Mouse (Mus musculus) neutrophil, adult 59 days (primary cell): ENCODE data around the gene Trex1. TPM values are rescaled to one million over a fixed set of nuclear protein-coding genes. Genes with fewer than 3 reads are reported as not detected.

Experiments used
- total RNA-seq, 2 experiments: library from RNA; stranded (reverse); gene quantifications; 1 replicate in 1 of 2; 2 replicates in 1 of 2; pipeline ENCODE4 v1.2.4; 2023

Gene Trex1
- total RNA-seq, result 10 to 100 TPM; 46.5 to 47.0 TPM

GRCm38 (mm10) chr9:109059136-109059903 lies at the start of gene Trex1:
Trex1 (minus strand) TSS chr9:109059734.

GRCm38 (mm10) chr9:109095137-109095982 lies 35.8 kb upstream of the Trex1 start, which contains the start of gene Plxnb1:
Plxnb1 (plus strand) TSS chr9:109095389.

GRCm38 (mm10) chr9:109082124-109082800 lies 22.7 kb upstream of the Trex1 start, which contains the start of the genes Ccdc51 and Tma7:
Ccdc51 (plus strand) TSS chr9:109082493.
Tma7 (minus strand) TSS chr9:109082587.

GRCm38 (mm10) chr9:109073661-109074573 lies 14.4 kb upstream of the Trex1 start, which contains the start of gene Atrip:
Atrip (minus strand) TSS chr9:109074124.

GRCm38 (mm10) chr9:109038086-109038895 lies 21.2 kb downstream of the Trex1 start, which contains the start of gene Shisa5:
Shisa5 (plus strand) TSS chr9:109038565.

Other genes with a start within 250 kb of the Trex1 start
- gene Celsr3, start 233.4 kb downstream of the Trex1 start, total RNA-seq, result 10 to 100 TPM; 62.0 to 66.3 TPM
- gene Slc26a6, start 206.5 kb downstream of the Trex1 start, total RNA-seq, result 10 to 100 TPM in 1 of 2 experiments, 1 to 10 TPM in 1; 7.8 to 10.0 TPM
- not detected for gene Tmem89, start 145.1 kb downstream of the Trex1 start, total RNA-seq
- gene Uqcrc1, start 123.1 kb downstream of the Trex1 start, total RNA-seq, result 100 to 1,000 TPM; 138 to 154 TPM
- 1 to 10 TPM; 1.4 to 2.2 TPM for gene Col7a1, start 106.1 kb downstream of the Trex1 start, total RNA-seq
- under 1 TPM in 1 of 2 experiments, not detected in 1; 0.33 TPM for gene Ucn2, start 73.7 kb downstream of the Trex1 start, total RNA-seq
- 100 to 1,000 TPM; 145 to 160 TPM for gene Pfkfb4, start 68.0 kb downstream of the Trex1 start, total RNA-seq
- gene Shisa5, start 21.2 kb downstream of the Trex1 start, total RNA-seq, result 100 to 1,000 TPM; 198 to 256 TPM
- gene Atrip, start 14.4 kb upstream of the Trex1 start, total RNA-seq, result 10 to 100 TPM; 12.7 to 16.1 TPM
- gene Ccdc51, start 22.8 kb upstream of the Trex1 start, total RNA-seq, result 1 to 10 TPM; 5.3 to 5.7 TPM
- gene Tma7, start 22.9 kb upstream of the Trex1 start, total RNA-seq, result 100 to 1,000 TPM; 255 to 275 TPM
- not detected for gene Plxnb1, start 35.7 kb upstream of the Trex1 start, total RNA-seq
- not detected for gene Fbxw21, start 102.3 kb upstream of the Trex1 start, total RNA-seq
- gene Fbxw13, start 136.2 kb upstream of the Trex1 start, total RNA-seq, result not detected
- gene Fbxw20, start 175.0 kb upstream of the Trex1 start, total RNA-seq, result not detected
- gene Fbxw14, start 227.9 kb upstream of the Trex1 start, total RNA-seq, result not detected